Mouse (Mus musculus) kidney, postnatal 10 days (tissue): ENCODE data around the gene Fcer1g.

ENCODE experiments used
- DNase-seq: peaks from one replicate; pipeline ENCODE4 v3.0.0; 2021; ENCODE audit warnings: mixed read lengths

Gene Fcer1g

DNA sequence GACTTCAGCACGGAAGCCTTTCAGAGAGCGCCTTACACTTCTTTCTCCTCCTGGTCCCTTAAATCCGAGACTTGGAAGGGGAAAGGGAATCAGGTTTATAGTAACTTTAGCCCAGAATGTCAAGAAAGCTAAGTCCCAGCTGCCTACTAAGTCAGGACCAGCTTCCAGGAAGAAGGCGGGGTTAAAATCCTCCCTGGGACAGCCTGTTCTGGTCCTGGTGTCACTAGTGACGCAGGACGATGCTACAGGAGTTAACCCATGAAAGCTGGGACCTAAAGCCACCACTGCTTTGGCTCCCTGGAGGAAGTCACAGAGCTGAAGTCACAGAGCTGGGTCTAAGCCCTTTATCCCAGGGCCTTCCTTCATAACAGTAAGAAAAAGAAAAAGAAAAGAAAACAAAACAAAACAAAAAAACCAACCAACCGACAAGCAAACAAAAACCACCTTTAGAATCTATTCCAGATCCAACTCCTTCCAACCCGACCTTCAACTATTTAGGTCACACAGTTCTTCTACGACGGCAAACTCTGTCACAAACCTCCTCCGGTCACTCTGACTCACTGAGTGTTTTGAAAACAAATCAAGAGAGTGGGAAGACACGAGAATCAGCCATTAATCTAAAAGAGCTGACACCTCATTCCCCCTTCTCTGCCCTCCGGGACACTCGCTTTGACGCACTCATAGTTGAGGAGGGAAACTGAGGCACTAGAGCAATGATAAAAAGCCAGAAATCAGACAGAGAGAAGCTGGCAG, 6.0 kb upstream of the Fcer1g start:
- peak; percentile 73 for DNase-seq

DNA sequence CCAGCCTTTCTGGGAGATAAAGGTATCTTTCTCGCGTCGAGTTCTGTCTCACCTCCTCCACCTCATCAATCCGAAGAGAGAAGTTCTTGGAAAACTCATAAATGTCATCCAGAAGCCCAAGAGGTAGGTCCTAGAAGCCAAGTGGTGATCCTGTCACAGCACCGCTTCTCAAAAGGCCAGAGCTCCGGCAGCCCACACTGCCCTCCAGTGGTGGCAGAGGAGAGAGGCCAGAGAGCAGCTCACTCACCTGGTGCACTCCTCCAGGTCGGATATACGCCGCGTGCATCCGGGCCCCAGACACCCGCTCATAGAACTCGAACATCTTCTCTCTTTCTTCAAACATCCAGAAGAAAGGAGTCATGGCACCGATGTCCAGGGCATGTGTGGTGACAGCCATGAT, 4.3 kb upstream of the Fcer1g start:
- peak; percentile 77 for DNase-seq

DNA sequence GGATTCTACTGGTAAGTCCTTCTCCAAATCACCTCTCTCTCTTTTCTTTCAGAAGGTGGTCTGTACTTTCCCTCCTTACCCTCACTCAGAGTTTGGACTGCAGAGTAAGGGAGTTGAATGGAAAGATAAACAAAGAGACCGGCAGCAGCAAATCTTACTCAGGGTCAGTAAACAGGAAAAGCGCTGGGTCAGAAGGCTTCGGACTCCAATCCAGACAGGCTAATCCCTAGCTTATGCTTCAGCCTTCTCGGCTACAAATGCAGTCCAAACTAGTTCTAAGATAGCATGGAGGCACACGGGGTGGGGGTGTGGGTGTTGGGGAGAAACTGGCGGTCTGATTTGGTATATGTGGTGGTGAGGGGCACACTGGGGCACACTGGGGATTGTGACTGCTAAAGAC, 3.3 kb upstream of the Fcer1g start:
- no peak for DNase-seq

DNA sequence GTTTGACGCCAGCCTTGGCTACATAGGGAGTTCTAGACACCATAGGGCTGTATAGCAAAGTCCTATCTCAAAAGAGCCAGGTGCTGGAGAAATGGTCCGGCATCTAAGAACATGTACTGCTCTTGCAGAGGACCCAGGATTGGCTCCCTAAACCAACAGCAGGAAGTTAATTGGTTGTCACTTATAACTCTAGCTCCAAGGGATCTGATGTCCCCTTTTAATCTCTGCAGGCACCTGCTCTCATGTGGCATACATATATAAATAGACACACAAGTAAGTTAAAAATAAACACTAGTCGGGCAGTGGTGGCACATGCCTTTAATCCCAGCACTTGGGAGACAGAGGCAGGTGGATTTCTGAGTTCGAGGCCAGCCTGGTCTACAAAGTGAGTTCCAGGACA, 1.6 kb upstream of the Fcer1g start:
- DNase-seq = no peak

DNA sequence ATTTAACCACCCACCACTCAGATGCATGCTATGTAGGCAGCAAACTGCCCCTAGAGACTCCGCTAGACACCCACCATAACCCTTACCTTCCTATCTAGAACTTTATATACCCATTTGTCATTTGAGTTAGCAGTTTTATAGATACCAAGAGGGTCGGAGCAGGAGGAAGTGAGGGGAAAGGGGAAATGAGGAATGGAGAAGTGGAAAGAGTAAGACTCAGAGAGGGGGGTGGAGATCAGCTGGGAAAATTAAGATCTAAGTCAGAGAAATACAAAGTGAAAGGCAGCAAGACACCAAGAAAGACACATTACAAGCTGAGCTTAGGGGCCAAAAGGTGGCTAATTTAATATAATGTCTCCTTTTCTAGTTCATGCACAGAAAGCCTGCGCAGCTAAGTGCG, 373 bp upstream of the Fcer1g start:
- DNase-seq = no peak

DNA sequence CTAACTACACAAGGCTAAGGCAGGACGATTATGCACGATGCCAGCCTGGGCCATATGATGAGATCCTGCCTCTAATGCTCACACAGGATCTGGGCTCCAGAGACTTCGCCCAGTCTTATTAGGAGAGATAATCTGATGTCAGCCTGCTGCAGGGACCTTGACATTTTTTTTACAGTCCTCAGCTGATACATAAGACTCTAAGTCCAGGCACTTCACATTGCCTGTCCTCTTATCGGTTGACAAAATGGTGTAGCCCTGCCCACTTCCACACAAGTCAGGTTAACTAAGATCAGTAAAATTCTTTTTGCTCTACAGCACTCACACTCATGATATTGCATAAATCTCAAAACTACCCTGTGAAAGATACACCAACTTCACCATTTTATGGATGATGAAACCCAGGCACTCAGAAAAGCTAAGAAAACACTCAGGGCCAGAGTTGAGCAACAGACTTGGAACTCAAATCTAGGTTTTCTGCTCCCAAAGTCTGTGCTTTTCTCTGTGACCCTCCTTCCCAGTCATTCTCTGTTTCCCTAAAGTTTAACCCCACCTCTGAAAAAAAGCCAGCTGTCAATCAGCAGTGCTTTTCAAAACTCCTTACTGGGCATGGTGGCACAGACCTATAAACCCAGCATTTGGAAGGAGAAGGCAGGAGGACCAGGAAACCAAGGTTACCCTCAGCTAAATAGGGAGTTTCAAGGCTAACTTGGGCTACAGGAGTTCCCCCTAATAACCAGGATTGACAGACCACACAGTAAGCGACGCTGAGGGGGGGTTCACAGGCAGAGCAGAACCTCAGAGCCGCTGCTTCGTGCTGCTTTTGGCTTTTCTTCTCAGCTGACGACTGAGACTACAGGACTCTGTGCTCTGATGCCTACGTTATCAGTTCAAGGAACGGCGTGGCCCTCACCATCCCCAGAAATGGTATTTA, 1.1 kb downstream of the Fcer1g start:
- no peak for DNase-seq

DNA sequence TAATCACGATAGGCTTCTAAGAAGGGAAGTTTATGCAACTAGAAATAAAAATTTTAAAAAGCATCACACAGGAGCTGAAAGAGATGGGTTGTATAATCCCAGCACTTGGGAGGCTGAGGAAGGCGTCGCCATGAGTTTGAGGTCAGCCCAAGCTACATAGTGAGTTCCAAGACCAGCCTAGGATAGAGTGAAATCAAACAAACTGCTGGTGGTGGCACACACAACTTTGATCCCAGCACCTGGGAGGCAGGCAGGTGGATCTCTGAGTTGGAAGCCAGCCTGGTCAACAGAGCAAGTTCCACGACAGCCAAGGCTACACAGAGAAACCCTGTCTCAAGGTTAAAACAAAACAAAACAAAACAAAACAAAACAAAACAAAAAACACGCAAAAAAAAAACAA, 1.8 kb downstream of the Fcer1g start:
- DNase-seq = no peak

DNA sequence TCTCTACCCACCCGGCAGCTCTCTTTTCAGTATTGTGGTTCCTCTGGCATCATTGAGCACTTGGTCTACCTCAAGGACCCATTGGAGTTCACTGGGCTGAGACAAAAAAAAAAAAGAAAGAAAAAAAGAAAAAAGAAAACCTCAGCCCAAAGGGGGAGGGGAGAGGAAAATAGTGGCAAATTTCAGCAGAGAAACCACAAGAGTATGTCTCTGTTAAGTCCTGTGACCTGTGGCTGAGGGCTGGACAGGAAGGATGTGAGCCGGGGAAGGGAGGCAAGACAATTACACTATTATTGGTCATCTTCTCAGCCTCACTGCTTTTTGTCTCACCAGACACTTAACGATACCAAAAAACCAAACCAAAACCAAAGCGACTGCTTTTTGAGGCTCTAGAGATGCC, 2.3 kb downstream of the Fcer1g start:
- no peak for DNase-seq

DNA sequence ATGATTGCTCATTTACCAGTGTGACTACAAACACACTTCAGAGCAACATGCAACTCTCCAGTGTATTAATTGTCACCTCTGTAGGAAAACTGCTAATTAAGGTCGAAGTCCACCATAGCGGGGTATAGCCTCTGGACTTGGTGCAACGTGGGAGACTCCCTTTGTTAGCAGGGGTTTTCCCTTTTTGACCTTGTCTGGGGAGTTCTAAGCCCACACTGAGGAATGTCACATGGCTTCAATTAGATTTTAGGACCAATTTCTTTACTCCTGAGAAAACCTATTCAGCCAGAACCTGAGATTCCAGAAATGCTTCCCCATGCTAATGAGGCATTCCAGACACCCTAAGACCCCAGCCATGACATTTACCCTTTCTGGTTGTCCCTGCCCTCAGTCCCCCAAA, 4.0 kb downstream of the Fcer1g start:
- DNase-seq = no peak

DNA sequence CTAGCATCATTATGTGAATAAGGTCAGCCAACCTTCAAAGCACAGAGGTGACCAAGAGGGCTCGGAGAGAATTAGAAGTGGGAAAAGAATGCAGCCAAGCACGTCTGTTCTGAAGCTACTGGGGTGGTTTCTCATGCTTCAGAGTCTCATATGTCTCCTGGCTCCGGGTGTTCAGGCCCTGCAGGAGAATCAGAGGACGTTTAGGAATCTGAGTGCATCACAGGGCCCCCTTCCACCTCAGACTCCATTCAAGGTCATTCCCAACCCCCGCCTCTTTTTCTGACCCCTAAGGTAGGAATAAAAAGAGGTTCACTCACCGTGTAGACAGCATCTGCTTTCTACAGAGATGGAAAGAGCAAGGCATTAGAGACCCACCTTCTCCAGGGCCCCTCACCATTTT, 4.4 kb downstream of the Fcer1g start:
- DNase-seq = no peak

DNA sequence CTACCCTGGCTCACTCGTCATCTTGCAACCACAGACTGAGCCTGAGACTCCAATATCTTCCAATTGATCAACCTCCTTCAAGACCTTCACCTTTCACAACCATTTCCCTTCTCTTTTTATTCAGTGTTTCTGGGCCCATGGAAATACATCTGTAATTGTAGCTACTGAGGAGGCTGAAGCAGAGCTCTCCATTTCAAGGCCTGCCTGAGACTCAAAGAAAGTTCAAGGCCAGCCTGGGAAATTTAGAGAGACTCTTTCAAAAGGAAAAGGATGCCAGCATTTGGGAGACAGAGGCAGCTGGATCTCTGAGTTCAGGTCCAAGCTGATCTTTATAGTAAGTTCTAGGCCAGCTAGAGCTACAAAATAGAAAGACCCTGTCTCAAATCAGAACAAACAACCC, 6.3 kb downstream of the Fcer1g start:
- no peak for DNase-seq

DNA sequence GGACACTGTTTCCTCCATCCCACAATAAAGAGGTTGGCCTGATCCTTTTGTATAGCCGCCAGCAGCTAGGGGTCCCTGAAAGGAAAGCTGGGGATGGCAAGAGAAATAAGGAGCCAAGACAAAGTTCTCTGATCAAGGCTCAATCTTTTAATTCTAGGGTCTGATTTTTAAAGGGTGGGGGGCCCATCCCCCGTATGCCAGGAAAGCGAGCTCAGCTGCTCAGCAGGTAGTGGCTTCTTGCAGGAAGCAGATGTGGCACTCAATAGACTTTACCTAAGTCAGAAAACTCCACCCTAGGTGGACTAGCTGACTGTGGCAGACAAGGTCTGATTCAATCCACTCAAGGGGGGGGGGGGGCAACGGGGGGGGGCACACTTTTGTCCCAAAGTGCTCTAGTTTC, 7.4 kb downstream of the Fcer1g start:
- DNase-seq = no peak

DNA sequence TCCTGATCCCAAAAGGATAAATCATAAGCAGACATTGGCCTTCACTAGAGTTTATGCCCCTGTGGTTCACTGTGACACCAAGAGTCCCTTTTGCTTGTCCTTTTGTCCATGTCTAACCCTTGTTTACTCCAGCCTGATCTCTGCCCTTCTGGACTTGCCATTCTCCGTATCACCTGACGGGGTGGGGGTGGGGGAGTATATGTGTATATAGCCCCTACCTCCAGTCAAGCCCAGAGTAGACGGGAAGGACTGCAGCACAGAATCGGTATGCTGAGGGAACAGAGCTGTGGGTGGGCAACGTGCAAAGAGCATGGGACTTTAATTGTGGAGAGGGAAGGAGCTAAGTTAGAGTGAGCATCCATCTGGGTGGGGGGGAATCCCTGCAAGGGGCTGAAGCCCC, 9.3 kb downstream of the Fcer1g start, which contains the start of gene Apoa2:
Gene Apoa2 (plus strand): TSS at position 198 of the 400 bp plus-strand sequence.
- DNase-seq = no peak

DNA sequence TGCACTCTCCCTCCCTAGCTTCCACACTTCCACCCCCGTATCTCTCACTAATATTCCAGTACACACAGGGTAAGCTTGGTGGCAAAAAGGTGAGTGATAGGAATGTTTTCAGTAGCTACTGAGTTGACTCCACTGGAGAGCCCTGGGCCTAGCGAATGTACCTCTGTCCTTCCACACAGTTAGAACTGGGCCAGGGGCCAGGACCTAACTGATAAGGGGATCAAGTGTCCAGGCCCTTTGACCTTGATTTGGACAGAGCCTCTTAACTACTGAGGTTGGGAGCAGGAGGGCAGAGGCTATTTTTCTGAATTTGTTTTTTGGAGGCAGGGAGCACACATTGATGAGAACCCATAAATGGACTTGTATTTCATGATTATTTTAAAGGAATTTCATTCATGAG, 10.4 kb downstream of the Fcer1g start:
- peak; percentile 53 for DNase-seq

DNA sequence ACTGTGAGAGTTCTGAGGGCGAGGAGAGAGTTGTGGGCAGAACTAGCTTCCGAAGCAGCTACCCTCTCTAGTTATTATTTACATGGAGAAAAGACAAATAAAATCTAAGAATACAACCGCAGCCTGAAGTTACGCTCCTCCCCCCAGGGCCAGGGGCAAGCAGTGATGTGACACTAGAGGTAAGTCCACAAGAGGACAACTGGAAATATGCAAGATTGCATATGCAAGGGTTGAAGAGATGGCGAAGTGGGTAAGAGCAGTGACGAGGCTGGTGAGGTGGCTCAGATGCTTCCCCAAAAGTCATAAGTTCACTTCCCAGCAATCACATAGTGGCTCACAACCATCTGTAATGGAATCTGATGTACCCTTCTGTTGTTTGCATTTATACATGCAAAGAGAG, 11.0 kb downstream of the Fcer1g start:
- DNase-seq = no peak

DNA sequence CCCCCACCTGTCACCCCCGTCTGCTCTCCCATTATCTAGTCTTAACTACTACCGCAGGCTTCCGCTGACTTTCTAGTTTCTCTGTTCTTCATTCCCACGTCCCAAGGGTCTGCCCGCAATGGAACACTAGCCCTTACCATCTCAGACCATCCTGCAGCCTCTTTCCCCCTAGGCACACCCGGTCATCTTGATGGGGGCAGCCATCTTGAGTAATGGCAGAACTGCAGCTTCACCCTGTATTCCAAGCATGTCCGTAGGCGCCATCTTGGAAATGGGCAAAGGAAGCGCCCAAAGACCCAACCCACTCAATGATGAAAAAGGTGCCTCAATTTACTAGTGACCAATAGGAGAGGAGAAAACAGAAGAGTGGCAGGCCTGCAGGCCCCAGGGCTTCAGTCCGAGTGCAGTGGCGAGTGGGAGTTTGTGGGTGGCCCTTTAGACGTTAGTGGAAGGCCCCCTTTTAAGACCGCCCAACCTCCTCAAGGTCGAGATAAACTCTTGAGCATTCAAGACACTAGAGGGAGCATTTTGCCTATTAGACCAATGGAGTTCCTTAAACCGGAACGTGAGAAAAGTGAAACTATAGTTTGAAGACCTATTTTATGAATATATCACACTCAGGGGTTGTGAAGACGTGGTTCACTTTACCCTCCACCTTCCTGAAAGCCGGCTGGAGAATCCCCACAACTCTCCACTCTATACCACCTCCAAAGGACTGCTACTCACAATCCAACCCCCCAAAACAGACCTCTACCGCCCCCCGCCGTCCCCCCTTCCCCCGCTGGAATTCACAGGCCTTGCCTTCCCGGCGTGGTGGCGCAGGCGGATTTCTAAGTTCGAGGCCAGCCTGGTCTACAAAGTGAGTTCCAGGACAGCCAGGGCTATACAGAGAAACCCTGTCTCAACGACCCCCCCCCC, 11.7 kb downstream of the Fcer1g start, which contains the start of gene Tomm40l:
Gene Tomm40l (minus strand): TSS at position 277 of the 918 bp plus-strand sequence.
- peak; percentile 93 for DNase-seq

DNA sequence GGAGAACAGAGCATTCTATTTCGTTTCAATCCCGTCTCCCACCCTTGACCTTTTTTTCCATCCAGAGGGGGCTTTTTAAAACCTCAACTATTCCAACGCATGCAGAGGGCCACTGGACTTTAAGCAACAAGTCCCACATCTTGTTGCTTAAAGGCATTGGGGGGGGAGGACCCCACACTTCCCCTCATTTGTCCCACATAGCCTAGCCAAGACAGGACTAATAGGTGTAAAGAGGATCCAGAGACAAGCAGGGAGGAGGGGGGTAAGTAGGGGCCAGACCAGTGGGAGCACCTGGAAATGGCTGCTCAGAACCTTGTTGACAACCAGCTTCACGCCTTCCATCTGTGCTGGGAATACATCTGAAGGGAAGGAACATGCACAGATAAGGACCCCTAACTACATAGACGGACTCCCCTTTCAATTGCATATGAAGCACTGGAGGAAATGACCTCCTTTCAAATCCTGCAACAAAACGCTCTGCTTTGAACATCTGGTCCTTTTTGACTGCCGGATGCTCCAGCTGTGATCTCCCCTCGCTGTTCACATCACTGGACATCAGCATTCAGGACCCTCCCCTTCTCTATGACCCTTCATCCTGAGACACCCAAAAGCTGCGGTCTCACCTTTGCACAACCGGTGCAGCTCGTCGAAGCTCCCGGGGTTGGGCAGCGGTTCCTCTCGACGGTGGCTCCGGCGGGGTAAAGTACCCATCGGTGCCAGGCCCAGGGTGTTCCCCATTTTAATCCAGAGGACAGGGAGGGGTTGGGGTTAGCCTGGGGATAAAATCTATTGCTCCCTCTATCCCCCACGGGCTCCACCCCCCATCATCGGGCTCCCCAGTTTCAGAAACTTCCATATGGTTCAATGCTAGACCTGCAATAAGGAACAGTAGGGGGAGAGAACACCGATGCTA, 12.6 kb downstream of the Fcer1g start:
- DNase-seq = peak; percentile 45

DNA sequence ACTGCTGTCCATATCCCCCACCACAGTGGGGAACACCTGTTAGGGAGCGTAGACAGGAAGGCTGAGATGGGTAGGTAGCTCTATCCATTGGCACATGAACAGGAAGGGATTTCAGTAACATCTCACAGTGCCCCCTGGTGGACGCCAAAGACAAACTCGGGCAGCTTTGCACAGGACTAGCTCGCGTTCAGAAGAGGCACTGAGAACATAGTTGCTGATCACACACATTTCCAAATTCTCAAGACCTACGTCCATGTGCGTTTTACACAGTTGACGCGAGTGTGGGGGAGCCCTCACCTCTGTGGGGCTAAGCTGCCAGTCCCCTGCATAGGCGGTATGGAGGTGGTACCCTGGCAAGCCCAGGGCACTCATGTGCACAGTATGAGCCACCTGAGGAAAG, 13.3 kb downstream of the Fcer1g start:
- peak; percentile 93 for DNase-seq

DNA sequence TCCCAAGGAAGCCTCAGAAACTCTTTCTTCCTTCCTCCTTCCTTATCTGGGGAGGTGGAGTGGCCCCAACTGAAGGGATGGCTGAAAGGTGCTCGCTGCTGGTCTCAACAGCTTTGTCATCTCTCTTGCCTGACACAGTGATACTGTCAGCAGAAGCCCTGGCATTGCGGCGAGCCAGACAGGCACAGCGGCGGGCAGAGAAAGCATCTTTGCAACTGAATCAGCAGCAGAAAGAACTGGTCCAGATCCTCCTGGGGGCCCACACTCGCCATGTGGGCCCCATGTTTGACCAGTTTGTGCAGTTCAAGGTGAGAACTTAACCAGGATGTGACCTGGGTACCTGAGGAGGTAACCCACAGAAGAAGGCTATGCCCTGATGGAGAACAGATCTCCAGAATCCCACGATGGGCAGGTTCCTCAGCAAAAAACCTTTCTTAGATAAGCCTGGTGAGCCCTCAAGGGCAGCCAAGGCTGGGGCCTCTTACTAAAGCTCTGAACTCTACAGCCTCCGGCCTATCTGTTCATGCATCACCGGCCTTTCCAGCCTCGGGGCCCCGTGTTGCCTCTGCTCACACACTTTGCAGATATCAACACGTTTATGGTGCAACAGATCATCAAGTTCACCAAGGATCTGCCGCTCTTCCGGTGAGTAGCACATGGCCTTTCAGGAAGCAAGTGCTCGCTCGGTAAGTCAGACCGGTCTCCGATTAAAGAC, 17.8 kb downstream of the Fcer1g start:
- DNase-seq = no peak

DNA sequence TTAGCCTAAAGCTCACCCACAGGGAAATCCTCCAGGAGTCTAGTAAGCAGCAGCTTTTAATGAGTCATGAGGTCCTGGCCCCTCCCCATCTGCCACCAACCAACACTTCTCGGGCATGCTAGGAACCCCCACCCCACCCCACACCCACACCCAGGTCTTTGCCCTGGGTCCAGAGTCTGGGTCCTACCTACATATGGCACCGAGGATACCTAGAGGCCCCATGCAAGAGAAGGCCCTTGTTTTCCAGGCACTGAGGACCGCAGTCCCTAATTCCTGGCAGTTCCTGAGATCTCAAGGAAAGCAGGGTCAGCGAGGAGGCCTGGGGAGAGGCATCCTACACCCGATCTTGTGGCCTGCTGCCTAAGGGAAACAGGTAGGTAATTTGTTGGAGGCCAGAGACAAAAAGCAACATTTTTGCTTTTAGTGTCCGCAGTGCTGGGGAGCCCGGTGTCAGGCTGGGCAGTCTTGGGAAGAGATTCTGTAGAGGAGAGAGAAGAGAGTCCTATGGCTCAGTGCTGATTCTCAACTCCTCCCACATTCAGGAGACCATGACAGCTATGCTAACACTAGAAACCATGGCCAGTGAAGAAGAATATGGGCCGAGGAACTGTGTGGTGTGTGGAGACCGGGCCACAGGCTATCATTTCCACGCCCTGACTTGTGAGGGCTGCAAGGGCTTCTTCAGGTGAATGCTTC, 20.2 kb downstream of the Fcer1g start, which contains the start of gene Nr1i3:
Gene Nr1i3 (plus strand): TSS at position 170 of the 696 bp plus-strand sequence.
- no peak for DNase-seq
